Mouse (Mus musculus) right cerebral cortex, postnatal 25 days (tissue): ENCODE measurements around the gene Ube2s.
"Not testable (repeated sequence)": the region's sequence is repeated elsewhere in the genome, so short reads cannot be mapped to it uniquely, and the experiment has no call there.

ENCODE experiments used
- DNase-seq: peaks from one replicate; pipeline ENCODE4 v3.0.0; 2022

The Ube2s gene

GRCm38 (mm10) chr7:4812303-4813104, at the start of gene Ube2s:
Gene Ube2s, minus strand, starts transcription at chr7:4812590.
- DNase-seq: peak; percentile 98

GRCm38 (mm10) chr7:4860926-4861325, 48.5 kb upstream of the Ube2s start:
- not testable (repeated sequence) for DNase-seq

GRCm38 (mm10) chr7:4859418-4859978, 47.1 kb upstream of the Ube2s start:
- DNase-seq: no peak

- no peak for DNase-seq
Measured at GRCm38 (mm10) chr7:4857321-4857720, 44.9 kb upstream of the Ube2s start.

- DNase-seq: no peak
Measured at GRCm38 (mm10) chr7:4856508-4856907, 44.1 kb upstream of the Ube2s start.

- DNase-seq: no peak
Measured at GRCm38 (mm10) chr7:4853613-4854012, 41.2 kb upstream of the Ube2s start.

- no peak for DNase-seq
Measured at GRCm38 (mm10) chr7:4851315-4851688, 38.9 kb upstream of the Ube2s start.

- no peak for DNase-seq
Measured at GRCm38 (mm10) chr7:4850621-4851314, 38.4 kb upstream of the Ube2s start.

GRCm38 (mm10) chr7:4849372-4849771, 37.0 kb upstream of the Ube2s start:
- DNase-seq: no peak

- peak; percentile 92 for DNase-seq
Measured at GRCm38 (mm10) chr7:4844917-4845309, 32.5 kb upstream of the Ube2s start.

- no peak for DNase-seq
Measured at GRCm38 (mm10) chr7:4844245-4844916, 32.0 kb upstream of the Ube2s start, which contains the start of gene Shisa7. Gene Shisa7, minus strand, starts transcription at chr7:4844696.

- peak; percentile 86 for DNase-seq
Measured at GRCm38 (mm10) chr7:4843604-4844244, 31.3 kb upstream of the Ube2s start.

GRCm38 (mm10) chr7:4842634-4843131, 30.3 kb upstream of the Ube2s start:
- peak; percentile 55 for DNase-seq

- DNase-seq: peak; percentile 60
Measured at GRCm38 (mm10) chr7:4842077-4842476, 29.7 kb upstream of the Ube2s start.

GRCm38 (mm10) chr7:4837639-4838038, 25.2 kb upstream of the Ube2s start:
- DNase-seq: no peak

- DNase-seq: peak; percentile 59
Measured at GRCm38 (mm10) chr7:4836351-4836792, 24.0 kb upstream of the Ube2s start.

- no peak for DNase-seq
Measured at GRCm38 (mm10) chr7:4835631-4836327, 23.4 kb upstream of the Ube2s start.

GRCm38 (mm10) chr7:4830476-4830875, 18.1 kb upstream of the Ube2s start:
- DNase-seq: no peak

- no peak for DNase-seq
Measured at GRCm38 (mm10) chr7:4825365-4825764, 13.0 kb upstream of the Ube2s start.

- DNase-seq: no peak
Measured at GRCm38 (mm10) chr7:4822162-4822907, 9.9 kb upstream of the Ube2s start.

- DNase-seq: no peak
Measured at GRCm38 (mm10) chr7:4821690-4822089, 9.3 kb upstream of the Ube2s start.
